Mouse (Mus musculus) CH12F3 (cell line): ENCODE results near the gene Sorl1.
"Not testable (repeated sequence)": the region's sequence is repeated elsewhere in the genome, so short reads cannot be mapped to it uniquely, and the experiment has no call there.

ENCODE experiments used
- in situ Hi-C: fragments of 300-500 bp; cut with MboI; formaldehyde crosslinking; loops from 2 replicates; pipeline ENCODE4 v1.14.3; 2020; ENCODE audit warnings: low sequenced_read_pairs

Gene Sorl1

DNA sequence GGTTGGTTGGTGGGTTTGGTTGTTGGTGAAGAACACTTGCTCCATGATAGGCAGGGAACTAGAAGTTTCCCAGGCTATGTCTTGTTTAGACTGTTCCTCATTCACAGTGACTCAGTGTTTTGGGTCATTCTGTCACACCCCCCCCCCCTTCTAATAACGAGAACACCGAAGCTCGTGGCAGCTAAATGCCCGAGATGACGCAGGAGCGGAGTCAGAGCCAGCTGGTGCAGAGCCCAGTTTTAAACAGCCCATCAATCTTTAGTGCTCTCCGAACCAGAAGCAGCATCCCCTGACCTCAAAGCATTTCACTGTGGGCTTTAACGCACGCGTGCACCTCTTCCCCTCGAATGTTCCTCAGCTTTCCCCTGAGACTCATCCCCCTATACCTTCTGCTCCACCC is 29.3 kb downstream of the Sorl1 start:
- in situ Hi-C loops, result no loop called here

DNA sequence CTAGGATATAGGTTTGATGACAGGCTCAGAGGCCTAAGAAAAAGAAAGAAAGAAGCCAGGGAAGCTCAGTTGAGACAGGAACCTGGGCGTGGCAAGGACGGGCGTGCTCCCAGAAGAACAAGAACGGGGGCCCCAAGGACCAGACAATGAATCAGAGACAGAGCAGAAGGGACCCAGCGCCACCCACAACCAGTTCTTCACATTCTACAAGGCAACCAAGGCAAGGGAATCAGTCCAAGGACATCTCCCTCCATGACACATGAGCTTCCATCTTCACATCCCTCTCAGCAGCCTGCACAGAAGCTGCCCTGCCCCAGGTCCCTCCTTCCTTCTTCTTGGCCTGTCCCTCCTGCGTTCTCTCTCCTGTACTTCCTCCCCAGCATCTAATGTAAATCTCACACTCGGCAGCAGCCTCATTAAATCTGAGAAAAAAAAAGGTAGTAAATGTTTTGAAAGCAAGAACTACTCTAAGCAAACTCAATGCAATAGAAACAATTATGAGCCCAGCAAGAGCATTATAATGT is 30.0 kb downstream of the Sorl1 start:
- in situ Hi-C loops, result no loop called here

DNA sequence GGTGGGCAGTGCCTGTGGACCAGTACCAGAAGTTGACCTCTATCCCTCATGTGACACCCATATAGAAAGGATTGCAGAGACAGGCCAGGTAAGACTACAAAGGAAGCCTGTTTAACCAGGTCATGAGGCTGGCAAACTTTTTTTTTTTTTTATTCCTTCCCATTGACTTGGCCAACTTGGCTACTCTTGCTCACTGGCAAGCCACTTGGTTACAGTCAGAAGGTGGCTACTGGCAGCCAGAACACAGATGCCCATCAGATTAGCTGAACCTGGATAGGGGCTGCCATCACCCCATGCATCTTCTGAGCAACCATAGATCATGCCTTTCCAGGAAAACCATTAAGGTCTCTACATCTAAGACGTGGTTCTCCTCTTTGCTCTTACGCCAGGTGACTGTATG is 31.3 kb downstream of the Sorl1 start:
- in situ Hi-C loops, result no loop called here

DNA sequence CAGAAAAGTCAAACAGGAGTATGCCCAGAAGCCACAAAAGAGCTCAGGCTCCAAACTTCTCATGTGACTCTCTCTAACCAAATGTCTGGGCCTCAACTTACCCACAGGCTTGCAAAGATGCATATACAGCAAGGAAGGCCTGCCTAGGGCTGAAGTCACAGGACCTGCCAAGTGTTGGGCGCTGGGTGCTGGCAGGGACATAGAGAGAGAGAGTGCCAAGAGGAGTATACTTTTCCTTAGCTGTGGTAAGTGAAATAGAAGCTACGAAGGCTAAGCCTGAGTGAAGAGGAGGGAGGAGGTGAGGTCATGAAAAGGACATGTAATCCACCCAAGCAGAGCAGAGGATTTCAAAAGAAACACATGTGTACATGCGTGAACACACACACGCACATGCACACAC is 32.5 kb downstream of the Sorl1 start:
- in situ Hi-C loops, result no loop called here

DNA sequence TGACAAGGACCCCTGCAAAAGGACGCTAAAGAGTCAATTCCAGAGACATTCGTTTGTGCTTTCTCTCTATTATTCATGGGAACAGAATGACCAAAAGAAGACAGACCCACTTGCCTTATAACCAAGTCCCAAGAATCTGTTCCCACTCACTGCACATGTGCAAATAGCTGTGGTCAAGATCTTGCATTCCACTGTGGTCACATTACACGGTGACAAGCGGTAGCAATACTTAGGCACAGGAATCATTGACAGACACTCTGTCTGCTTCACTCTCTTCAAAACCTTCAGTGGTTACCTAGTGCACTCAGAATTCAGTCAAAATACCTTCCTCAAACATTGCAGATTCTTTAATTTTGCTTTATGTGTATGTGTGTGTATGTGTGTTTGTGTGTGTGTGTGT is 36.2 kb downstream of the Sorl1 start:
- in situ Hi-C loops, result no loop called here

DNA sequence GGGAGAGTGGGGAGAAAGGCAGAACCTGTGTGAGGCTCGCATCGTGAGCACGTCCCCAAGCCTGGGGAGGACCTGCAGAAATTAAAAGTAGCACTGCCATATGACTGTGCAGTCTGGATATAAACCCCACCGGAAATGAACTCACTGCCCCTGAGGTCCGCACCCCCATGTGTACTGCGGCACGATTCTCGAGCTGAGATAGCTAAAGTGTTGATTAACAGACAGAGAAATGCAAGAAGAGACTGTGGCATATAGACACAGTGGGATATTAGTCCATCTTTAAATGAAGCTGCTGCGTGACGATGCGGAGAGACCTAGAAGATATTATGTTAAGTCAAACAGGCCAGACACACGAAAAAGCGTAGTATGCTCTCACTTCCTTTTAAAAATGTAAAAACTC is 38.1 kb downstream of the Sorl1 start:
- in situ Hi-C loops, result no loop called here

DNA sequence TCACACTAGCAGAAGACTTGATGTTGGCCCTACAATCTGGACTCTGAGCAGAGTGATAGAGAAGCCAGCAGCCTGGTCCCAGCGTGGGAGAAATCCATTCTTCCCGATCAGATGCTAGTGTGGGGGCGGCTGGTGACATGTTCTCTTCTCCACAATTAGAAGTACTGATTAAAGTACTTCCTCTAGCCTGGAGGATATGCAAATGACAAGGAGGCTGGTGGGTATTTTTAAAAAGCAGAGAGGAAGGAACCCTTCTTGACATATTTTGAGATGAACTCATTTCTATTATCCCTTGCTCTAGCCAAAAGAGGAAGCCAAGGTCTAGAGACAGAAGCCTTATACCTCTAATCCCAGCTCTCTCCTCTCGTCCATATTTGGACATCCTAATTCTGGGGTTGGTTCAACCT is 40.4 kb downstream of the Sorl1 start:
- in situ Hi-C loops, result no loop called here

DNA sequence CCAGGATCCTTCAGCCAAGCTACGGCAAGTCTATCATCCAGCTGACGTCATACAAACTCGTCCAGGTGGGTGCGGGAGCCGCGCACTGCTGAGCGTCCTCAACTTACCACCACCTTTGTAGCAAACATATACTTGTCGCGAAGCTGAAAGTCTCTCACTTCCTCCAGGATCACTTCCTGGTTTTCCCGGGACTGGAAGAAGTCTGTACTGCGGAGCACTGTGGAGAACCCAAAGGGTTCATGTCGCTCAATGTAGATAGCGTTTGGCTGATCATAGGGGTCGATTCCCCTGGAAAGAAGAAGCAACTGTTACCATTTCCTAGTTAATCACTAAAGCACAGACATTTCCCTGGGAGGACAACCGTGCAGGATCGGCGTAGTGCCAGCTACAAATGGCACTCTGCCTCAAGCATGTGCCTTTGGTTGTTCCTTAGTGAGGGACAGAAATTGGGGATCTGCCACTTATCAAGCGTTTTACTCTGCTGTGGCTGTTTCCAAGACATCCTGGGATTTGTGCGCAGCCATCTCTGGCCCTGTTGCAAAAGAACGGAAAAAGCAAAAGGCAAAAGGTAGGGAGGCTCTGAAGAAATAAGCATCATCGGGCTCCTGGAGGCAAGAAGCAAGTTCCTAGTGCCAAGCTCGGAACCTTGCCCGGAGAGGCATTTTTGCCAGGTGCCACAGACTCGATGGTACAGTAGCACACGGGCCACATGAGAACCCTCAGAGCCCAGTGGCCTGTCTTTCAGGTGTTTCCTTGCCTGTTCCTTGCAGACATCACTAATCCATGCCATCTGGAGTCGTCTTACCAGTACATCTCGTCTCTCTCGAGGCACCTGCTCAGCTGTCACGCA is 42.2 kb downstream of the Sorl1 start:
- in situ Hi-C loops, result no loop called here

DNA sequence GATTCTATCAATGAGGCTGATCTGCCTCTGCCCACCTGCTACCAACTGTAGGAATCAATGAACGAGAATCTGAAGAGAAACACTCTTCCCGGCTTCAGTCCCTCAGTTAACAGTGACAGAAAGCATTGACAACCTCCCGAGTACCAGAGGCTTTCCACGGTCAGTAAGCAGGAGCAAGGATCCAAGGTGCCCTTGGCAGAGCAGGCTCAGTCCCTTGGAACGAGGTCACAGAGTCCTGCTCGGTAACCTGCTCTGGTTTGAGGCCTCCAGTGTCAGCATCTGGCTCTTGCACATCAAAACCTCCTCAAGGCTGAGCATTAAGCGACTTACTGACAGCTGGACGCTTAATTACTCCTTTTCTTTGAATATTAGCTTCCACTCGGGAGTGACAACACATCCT is 43.4 kb downstream of the Sorl1 start:
- in situ Hi-C loops, result no loop called here

DNA sequence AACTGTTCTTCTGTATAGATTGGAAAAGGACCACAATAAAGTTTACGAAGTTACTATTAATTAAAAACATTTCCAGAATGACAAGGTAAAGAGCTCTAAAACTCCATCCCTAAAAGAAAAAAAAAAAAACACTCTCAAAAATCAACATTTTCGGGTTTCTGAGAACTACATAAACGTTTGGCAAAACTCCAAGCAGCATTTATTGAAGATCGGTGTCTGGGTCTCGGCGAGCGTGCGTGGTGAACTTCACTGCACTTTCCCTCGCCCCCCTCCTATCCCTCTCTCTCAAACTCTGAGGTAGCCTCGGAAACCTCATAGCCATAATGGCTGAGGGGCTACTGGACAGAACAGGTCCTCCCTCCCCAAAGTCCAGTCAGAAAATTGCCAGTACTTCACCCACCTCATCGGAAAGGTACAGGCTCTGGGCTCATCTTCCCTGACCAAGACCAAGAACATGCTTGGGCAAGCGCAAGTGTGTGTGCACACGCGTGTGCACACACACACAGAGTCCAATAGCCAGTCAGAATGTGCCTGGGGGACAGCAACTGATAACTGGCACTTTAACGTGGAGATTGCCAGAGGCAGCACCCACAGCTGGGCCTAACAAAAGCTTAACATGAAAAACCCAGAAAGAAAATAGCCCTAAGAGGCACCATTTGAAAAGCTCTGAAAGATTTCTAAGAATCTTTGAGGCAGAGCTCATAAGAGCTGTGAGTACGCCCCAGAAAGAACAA is 46.8 kb downstream of the Sorl1 start:
- in situ Hi-C loops, result no loop called here

DNA sequence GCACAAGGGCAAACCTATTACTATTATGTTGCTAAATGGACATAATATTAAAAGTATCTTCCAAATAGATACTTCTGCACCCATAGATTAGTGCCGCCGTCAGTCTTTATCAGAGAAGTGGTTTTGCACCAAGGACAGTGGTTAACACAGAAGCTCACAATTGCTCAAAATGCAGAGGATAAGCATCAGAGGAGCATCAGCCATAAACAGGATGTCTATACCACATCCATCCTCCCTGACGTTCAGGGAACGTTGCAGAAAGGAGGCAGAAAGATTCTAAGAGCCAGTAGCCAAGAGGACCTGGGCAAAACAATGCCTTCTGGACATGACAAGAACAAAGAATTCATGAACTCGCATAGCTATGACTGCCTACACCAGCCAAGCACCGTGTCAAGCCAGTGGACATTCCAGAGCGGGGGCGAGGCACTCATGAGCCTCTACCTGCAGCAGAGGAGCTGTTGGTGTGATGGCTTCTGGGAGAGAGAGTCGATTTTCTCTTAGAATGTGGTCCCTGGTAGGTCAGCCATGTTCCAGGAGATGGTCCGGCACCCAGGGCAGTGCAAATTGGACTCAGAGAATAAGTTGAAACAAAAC is 47.7 kb downstream of the Sorl1 start:
- in situ Hi-C loops, result no loop called here

DNA sequence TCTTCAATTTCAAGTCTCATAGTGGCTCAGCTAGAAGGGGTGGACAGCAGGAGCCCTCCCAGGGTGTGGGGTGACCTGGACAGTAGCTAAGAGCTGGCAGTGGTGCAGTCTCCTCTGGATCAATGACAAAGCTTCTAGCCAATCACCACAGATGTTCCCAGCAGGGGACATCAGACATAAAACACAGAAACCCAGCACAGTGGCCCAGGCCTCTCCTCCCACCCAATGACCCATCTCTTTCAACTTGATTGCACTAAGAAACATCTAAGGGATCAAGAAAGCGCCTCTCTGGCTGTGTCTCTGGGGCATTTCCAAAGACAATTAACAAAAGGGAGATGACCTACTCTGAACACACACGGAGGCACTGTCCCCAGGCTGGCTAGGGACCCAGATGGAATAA is 48.9 kb downstream of the Sorl1 start:
- in situ Hi-C loops, result no loop called here

DNA sequence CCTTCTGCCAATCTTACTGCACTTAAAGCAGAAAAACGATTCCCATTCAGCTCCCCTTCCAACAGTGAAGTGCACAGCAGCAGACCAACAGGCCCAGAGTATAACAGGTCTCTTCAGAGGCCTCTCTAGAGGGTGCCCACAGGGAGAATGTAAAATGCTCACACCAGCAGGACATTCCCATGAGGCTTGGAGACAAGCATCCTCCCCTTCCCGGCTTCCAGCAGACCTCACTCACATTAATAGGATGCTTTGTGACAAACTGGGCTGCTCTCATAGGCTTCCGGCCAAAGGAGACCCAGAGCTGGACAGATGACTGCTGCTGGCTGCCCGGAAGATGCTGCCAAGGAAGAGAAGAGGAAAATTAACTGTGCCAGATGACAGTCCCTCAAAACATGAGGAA is 52.1 kb downstream of the Sorl1 start:
- in situ Hi-C loops, result no loop called here

DNA sequence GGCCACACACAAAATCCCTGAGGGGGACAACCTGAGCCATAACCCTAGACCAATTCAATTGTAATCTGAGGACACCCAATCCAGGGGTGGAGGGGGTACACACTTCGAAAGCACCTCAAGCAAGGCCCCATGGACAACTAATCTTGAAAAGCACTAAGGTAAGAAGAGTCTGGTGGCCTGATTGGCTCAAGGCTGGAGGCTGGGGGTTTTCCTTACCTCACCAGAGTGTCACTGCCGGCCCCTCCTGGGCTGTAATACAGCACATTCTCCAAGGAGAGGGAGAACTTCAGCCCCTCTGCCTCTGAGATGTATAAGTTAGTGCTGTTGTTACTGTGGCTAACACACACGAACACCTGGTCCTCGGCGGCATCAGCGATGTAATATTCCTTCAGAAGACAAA is 53.2 kb downstream of the Sorl1 start:
- in situ Hi-C loops, result no loop called here

DNA sequence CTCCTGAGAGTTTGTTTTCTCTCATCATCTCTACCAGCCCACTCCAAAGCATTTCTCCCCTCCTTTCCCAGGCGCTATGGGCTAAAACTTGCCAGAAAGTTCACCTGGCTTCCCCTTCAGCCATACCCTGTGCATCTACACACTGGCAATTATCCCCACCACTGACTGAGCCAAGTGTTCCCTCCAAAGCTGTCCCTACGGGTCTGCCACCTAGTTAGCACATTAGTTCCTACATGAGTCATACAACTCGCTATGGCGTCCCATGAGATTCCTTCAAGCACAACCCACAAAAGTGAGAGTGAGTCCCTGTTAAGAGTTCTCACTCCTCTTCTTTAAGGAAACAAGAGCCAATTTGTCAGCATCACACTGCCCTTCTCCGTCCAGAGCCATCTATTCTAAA is 54.6 kb downstream of the Sorl1 start:
- in situ Hi-C loops, result no loop called here

DNA sequence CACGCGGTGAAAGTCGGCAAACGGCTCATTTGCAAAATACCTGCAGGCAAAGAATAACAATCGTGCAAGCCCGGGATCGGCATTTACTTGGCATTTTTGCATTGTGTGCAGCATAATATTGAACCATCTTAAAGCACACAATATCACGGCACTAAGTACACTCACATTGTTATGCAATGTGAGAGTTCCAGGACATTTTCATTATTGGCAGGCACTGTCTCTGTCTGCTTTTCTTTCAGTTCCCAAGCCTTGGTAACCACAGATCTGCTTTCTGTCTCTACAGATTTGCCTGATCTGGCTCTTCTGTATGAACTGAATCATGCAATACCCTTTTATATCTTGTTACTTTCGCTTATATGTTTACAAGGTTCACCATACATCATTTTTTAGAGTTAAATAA is 56.1 kb downstream of the Sorl1 start:
- in situ Hi-C loops, result no loop called here

DNA sequence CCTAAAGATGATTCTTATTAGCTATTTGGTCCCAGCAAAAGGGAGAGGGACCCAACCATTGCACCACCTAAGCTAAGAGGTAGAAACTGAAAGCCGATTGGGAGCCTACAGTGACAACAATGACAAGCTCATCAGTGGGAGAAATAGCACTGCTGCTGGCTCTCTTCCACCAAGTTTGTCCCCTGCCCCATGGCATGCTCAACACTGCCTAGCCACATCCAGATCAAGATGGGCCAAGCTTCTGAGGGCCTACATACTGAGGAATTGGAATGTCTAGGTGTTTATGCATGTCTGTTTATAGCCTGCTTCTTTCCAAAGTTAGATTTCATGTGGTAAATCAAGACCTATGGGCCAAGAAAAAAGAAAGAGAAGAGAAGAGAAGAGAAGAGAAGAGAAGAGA is 58.3 kb downstream of the Sorl1 start:
- in situ Hi-C loops, result no loop called here

DNA sequence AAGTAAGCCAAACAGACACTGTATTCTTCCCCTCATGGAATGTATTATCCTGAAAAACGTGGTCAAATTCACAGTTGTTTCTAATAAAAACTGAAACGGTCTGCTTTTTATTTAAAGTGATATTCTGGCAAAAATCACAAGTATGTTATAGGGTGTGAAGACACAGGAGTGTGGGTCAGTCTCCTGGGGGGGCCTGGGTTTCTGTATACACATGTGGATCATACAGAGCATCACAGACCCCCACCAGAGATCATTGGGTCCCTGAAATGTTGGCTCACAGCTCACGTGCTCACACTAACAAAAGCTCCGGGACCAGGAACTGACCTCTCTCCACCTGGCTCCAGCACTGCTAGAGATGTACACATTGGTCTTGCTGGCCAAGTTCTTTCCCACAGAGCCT is 60.7 kb downstream of the Sorl1 start:
- in situ Hi-C loops, result no loop called here

DNA sequence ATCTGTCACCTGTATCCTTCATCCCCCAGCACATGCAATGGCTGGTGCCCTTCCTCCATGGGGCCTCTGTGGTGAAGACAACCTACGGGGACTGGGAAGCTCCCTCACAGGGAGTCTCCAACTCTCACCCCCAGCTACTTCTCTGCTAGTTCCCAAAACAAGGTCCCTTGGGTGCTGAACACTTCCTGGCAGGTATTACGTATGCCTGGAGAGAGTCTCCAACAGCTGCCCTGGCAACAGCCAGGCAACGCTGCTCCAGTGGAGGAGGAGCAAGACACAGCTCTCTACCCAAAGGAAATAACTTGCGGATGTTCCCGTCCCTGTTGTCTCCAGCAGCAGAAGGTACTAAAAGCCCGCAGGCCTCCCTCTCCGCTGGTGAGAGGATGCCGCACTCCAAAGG is 61.8 kb downstream of the Sorl1 start:
- in situ Hi-C loops, result no loop called here

DNA sequence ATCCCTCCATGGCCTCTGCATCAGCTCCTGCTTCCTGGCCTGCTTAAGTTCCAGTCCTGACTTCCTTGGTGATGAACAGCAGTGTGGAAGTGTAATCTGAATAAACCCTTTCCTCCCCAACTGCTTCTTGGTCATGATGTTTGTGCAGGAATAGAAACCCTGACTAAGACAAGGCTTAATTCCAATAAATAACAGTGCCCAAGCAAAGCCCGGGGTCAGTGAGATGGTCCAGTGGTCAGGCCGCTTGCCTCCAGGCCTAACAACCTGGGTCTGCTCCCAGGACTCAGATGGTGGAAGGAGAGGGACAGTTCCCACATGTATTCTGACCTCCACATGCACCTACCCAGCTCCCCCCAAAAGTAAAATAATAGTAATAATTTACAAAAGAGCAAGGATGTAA is 65.1 kb downstream of the Sorl1 start:
- in situ Hi-C loops, result not testable (repeated sequence)

DNA sequence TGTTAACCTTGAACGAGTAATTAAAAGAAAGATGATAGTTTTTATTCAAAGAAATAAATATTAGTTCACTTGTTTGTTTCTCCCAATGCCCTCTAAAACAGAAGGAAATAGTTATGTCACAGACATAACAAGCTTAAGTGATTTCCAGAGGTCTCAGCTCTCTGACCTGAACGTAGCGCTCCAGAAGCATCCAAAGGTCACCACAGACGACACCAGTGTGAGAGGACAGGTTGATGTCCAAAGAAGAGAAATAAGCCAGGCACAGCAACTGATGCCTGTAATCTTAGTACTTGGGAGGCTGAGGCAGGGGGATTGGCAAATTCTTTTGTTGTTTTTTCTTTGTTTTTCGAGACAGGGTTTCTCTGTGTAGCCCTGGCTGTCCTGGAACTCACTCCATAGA is 67.5 kb downstream of the Sorl1 start:
- in situ Hi-C loops, result no loop called here

DNA sequence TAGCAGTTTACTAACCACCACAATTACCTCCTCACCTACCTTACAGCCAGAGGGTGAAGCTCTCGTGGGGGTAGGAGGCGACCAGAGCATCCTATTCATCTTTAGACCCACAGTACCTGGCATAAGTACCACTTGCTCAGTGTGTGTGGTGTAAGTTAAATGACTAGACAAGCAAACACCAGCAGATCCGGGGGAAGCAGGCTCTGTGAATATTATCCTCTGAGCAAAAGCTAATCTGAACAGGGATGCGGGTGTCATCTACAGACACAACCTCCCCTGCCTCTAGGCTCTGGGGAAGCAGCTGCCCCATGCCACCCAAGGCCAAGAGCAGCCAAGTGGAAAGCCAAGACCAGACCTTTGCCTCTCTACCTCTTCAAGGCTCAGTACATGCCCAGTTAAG is 68.7 kb downstream of the Sorl1 start:
- in situ Hi-C loops, result no loop called here
